Mouse (Mus musculus) midbrain, embryonic 14.5 days (tissue): ENCODE measurements at regions not wholly inside any gene's neighbourhood (a gene's known extent, or its start where the extent isn't known, plus 50 kb on each side); places are given as distances from the start of the nearest gene placed in this dataset.

ENCODE experiments used
- ATAC-seq: fragments of 200-750 bp; cut with Nextera tagmentation; 2 replicates; pipeline ENCODE4 v1.8.0; 2017; ENCODE audit warnings: moderate number of reproducible peaks, moderate library complexity; ENCODE audit not compliant: low FRiP score, low TSS enrichment
- DNase-seq: peaks from one replicate; pipeline ENCODE4 v3.0.0-alpha.2; 2015
- H3K27ac ChIP-seq: fragments of 300-500 bp; sonication (generic); replicated peaks from 2 replicates; pipeline ENCODE4 v1.5.1; 2014; ENCODE audit warnings: mild to moderate bottlenecking, low read depth, low read length, moderate library complexity
- H3K27me3 ChIP-seq: fragments of 300-500 bp; sonication (generic); 2 replicates; pipeline ENCODE4 v1.6.1; 2014; ENCODE audit warnings: low read length, control low read depth, mixed read lengths; ENCODE audit not compliant: control insufficient read depth, insufficient read depth
- H3K36me3 ChIP-seq: fragments of 300-500 bp; sonication (generic); 2 replicates; pipeline ENCODE4 v1.6.1; 2014; ENCODE audit warnings: low read length, control low read depth; ENCODE audit not compliant: control insufficient read depth, insufficient read depth
- H3K4me1 ChIP-seq: fragments of 300-500 bp; sonication (generic); 2 replicates; pipeline ENCODE4 v1.6.1; 2014; ENCODE audit warnings: mild to moderate bottlenecking, antibody characterized with exemption, low read length, control low read depth; ENCODE audit not compliant: control insufficient read depth, insufficient read depth
- H3K4me2 ChIP-seq: fragments of 300-500 bp; sonication (generic); 2 replicates; pipeline ENCODE4 v1.6.1; 2014; ENCODE audit warnings: mild to moderate bottlenecking, low read length, moderate library complexity
- H3K4me3 ChIP-seq: fragments of 300-500 bp; sonication (generic); replicated peaks from 2 replicates; pipeline ENCODE4 v1.5.1; 2014; ENCODE audit warnings: low read depth, low read length
- H3K9ac ChIP-seq: fragments of 300-500 bp; sonication (generic); replicated peaks from 2 replicates; pipeline ENCODE4 v1.6.1; 2014; ENCODE audit warnings: mild to moderate bottlenecking, low read length, moderate library complexity
- H3K9me3 ChIP-seq: fragments of 300-500 bp; sonication (generic); 2 replicates; pipeline ENCODE4 v1.6.1; 2016; ENCODE audit warnings: low read length, control low read depth, mixed read lengths; ENCODE audit not compliant: control insufficient read depth
- WGBS: fragments of 180-500 bp; shearing (Covaris S2); extraction: QIAGEN DNeasy Blood & Tissue Kit; methylation state at CpG from one replicate; pipeline ENCODE4 v1.1.7; 2014; 5-methylcytosine and 5-hydroxymethylcytosine counted together

DNA sequence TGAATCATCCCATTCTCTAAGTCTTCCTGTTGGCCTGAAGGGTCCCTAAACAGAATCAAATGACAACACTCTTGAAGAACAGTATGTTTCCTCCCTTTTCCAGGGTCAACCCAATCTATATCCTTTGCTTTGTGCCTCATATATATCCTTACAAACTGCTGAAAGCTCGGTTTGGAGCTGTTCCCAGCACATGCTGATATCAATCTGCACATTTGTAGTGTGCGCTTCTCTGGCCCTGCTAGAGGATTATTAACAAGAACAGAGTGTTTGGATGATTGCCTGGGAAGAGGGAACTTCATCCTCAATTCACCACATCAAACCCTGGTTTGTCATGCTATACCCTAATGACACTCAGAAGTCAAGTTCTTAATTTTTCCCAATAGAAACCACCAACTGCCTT lies 824.2 kb downstream of the Gsdmc2 start:
- no peak overlapping the region for H3K4me3 ChIP-seq
- no peak overlapping the region for H3K27ac ChIP-seq
- H3K4me2 ChIP-seq = no peak overlapping the region
- no peaks in the 10 kb centered on the region for H3K4me1 ChIP-seq
- DNase-seq = no peak
- H3K9me3 ChIP-seq = no peaks in the 10 kb centered on the region
- no peak for ATAC-seq
- H3K36me3 ChIP-seq = no peaks in the 10 kb centered on the region
- no peak overlapping the region for H3K9ac ChIP-seq
- whole genome bisulfite sequencing = 83% methylated on average over 2 of the region's 2 CpGs
- H3K27me3 ChIP-seq = no peaks in the 10 kb centered on the region

DNA sequence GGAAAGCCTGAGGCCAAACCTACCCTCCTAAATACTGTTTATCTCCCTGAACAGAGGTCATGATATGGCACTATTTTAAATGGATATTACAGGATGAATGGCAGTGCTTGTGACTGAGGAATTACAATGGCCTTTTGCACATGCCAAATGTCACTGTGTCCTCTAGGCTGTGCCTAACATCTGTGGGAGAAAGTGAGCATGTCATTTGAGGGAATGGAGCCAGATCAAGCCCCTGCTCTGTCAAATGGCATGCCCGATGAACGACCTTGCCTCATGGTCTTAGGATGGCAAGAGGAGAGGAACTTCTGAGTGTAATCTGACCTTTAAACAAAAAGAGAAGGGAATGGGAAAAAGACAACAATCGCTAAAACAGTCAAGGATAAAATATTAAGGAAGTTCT lies 827.0 kb downstream of the Gsdmc2 start:
- H3K27me3 ChIP-seq = no peaks in the 10 kb centered on the region
- ATAC-seq (no peak; the same call in 1 of the 2 replicates), DNase-seq (no peak)
- 80% methylated on average over 3 of the region's 3 CpGs for WGBS
- H3K4me2 ChIP-seq = no peak overlapping the region
- no peak overlapping the region for H3K9ac ChIP-seq
- no peaks in the 10 kb centered on the region for H3K4me1 ChIP-seq
- H3K9me3 ChIP-seq = no peaks in the 10 kb centered on the region
- no peaks in the 10 kb centered on the region for H3K36me3 ChIP-seq
- no peak overlapping the region for H3K27ac ChIP-seq
- no peak overlapping the region for H3K4me3 ChIP-seq

DNA sequence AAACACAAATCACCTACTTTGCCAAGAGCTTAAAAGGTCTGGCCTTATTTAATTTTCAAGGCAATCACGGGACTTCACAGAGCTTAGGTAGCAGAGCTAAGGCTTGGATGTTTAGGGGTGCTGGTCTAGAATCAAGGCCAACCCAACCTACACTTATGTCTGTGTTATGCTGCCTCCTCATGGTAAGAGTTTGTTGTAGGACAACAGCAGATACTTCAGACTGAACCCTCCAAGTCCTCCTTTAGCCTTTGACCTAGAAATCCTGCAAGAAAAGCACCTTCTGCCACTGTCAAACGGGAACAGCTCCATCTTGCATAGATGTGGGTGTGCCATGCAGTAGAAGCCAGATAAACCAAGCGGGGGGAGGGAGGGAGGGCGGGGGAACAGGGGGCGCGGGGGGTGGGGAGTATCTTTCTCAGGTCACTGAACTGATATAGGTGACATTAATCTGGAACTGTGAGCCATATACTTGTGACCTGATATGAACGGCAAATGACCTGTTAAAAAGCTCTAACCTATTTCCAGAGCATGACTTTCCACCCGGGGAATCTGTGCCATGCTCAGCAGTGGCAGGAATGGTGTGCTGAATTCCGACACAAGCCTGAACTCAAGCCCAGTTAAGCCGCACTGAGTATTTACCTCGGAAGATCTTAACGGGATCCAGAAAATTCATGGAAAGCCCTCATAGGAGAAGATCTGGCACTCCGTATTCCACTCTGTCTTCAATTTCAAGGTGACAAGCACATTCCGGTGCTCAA lies 838.3 kb downstream of the Gsdmc2 start:
- Histone ChIP-seq H3K9me3 (no peaks in the 10 kb centered on the region), H3K27ac (no peak overlapping the region), H3K4me3 (no peak overlapping the region), H3K9ac (no peak overlapping the region), H3K4me1 (no peaks in the 10 kb centered on the region), H3K4me2 (no peak overlapping the region), H3K36me3 (no peaks in the 10 kb centered on the region), H3K27me3 (no peaks in the 10 kb centered on the region)
- WGBS = 91% methylated on average over 14 of the region's 14 CpGs
- ATAC-seq (no peak), DNase-seq (peak; percentile 7)

DNA sequence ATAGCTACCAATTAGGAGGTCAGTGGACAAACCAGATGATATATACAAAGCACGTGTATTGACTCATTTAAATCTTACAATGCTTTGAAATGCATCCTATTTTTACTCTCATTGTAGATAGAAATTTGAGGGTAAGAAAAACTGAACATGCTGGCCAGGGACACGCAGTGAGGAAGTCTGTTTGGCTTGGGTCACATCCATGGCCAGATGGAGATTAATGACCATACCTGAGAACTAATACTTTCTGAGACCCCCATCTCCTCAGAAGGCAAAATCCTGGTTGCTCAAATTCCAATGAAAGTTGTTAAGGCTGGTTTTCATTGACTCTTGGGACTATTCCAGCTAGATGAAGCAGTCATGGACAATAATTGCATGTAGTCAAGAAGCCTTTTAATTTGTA lies 850.3 kb downstream of the Gsdmc2 start:
- WGBS = 85% methylated on average over 2 of the region's 2 CpGs
- Histone ChIP-seq H3K27ac (no peak overlapping the region), H3K9ac (no peak overlapping the region), H3K27me3 (no peaks in the 10 kb centered on the region), H3K4me3 (no peak overlapping the region), H3K4me1 (no peaks in the 10 kb centered on the region), H3K36me3 (no peaks in the 10 kb centered on the region), H3K4me2 (no peak overlapping the region), H3K9me3 (no peaks in the 10 kb centered on the region)
- no peak for ATAC-seq
- no peak for DNase-seq

DNA sequence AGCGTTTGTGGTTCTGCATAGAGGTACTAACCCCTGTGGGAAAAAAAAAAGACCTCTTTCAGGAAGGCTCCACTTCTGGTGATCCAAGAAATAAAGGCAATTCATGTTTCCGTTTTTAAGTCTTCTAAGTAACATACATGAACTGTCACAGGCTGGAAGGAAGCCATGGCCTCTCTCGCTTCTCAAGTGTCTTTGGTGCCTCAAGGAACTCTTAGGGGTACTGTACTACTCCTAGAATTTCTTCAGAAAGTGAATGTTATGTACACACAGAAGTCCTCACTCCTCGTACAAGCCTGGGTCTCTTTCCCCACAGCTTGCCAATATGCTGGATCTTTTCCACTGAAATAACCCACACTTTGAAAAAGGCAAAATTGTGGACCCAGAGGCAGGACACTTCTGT lies 858.1 kb downstream of the Gsdmc2 start:
- no peak overlapping the region for H3K4me2 ChIP-seq
- ATAC-seq = no peak
- 85% methylated on average over 4 of the region's 4 CpGs for WGBS
- H3K4me3 ChIP-seq = no peak overlapping the region
- H3K9ac ChIP-seq = no peak overlapping the region
- H3K4me1 ChIP-seq = no peaks in the 10 kb centered on the region
- H3K9me3 ChIP-seq = no peaks in the 10 kb centered on the region
- no peaks in the 10 kb centered on the region for H3K36me3 ChIP-seq
- H3K27me3 ChIP-seq = no peaks in the 10 kb centered on the region
- no peak for DNase-seq
- H3K27ac ChIP-seq = no peak overlapping the region

DNA sequence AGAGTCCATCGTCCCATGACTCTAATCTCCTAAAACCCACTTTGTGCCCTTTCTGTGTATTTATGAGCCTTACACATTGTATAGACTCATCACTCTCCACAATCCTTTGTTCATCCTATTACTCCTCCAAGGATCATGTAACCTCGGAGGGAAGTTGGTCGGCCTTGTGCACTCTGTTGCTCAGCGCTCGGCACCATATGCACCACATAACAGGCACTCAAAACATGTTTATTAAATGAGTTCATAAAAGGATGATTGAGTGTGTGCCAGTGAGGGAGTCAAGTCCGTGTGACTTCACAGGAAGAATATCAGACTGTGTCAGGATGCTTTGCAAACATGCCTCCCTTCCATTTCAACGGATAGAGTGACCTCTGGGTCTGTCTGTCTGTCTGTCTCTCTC lies 858.8 kb downstream of the Gsdmc2 start:
- no peak for DNase-seq
- no peak overlapping the region for H3K27ac ChIP-seq

DNA sequence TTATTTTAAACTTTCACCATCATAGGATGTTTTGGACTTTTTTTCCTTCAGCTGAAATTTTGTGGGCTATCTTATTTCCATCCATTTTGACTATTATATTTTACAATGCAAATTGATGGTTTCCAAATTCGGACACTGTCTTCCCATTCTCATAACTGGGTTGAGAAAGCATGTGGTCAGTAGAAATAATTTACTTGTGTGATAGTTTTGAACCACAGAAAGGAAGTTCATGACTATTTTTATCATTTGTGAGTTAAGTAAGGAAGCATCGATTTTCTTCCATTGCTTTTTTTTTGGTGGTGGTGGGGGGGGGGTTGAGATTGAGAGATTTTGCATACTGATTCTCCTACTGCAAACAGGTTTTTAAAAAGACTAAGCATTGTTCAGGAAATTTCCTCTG lies 874.4 kb downstream of the Gsdmc2 start:
- ATAC-seq (no peak), DNase-seq (no peak)
- Histone ChIP-seq H3K4me1 (no peaks in the 10 kb centered on the region), H3K9ac (no peak overlapping the region), H3K36me3 (no peaks in the 10 kb centered on the region), H3K27me3 (no peaks in the 10 kb centered on the region), H3K4me2 (no peak overlapping the region), H3K9me3 (no peaks in the 10 kb centered on the region), H3K27ac (no peak overlapping the region), H3K4me3 (no peak overlapping the region)
- 91% methylated on average over 2 of the region's 2 CpGs for WGBS

More for the DNA sequence above, 858.8 kb downstream of the Gsdmc2 start:
- no peak overlapping the region for H3K4me3 ChIP-seq
- H3K4me1 ChIP-seq = no peaks in the 10 kb centered on the region
- no peak for ATAC-seq
- H3K9me3 ChIP-seq = no peaks in the 10 kb centered on the region
- H3K36me3 ChIP-seq = no peaks in the 10 kb centered on the region
- no peak overlapping the region for H3K4me2 ChIP-seq
- 76% methylated on average over 7 of the region's 7 CpGs for WGBS
- H3K9ac ChIP-seq = no peak overlapping the region
- no peaks in the 10 kb centered on the region for H3K27me3 ChIP-seq

DNA sequence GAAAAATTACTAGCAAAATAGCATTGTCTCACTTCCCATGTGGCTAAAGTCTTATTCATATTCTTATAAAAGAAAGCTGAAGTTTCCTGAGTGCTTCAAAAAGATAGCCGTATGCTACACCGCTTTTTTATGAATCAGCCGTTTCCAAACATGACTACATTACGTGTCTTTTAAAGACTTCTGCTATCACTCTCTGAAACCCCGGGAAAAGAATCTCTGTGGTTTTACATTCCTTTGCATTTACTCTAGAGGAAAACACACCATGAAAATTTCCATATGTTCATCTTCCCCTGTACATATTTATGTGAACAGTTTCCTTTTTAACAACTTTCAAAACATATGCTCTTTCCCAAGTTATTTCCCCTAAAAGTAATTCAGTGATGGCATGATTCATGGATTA lies 882.3 kb downstream of the Gsdmc2 start:
- Histone ChIP-seq H3K4me2 (no peak overlapping the region), H3K9ac (no peak overlapping the region), H3K4me1 (no peaks in the 10 kb centered on the region), H3K4me3 (no peak overlapping the region), H3K9me3 (no peaks in the 10 kb centered on the region), H3K27me3 (no peaks in the 10 kb centered on the region), H3K36me3 (no peaks in the 10 kb centered on the region), H3K27ac (no peak overlapping the region)
- DNase-seq = no peak
- no peak for ATAC-seq
- WGBS = 93% methylated on average over 5 of the region's 5 CpGs

DNA sequence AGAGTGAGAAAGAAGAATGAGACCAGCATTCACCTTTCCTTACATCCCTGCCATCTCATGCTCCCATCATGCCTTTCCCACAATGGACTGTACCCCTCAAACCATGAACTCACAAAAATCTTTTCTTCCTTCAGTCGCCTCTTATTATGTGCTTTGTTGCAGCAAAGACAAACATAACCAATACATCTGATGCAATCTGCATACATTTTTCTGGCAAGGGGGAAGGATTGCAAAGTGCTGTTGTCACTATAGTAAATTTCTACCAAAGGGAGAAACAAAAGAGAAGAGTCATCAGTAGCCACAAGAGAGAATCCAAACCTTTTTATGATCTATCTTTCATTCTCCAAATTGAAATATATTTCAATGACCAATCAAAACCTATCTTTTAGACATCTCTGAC lies 884.4 kb downstream of the Gsdmc2 start:
- no peaks in the 10 kb centered on the region for H3K9me3 ChIP-seq
- ATAC-seq = no peak
- H3K4me2 ChIP-seq = no peak overlapping the region
- no peak overlapping the region for H3K27ac ChIP-seq
- H3K4me1 ChIP-seq = no peaks in the 10 kb centered on the region
- H3K9ac ChIP-seq = no peak overlapping the region
- no peaks in the 10 kb centered on the region for H3K36me3 ChIP-seq
- no peaks in the 10 kb centered on the region for H3K27me3 ChIP-seq
- DNase-seq = no peak
- 96% methylated on average over 1 of the region's 1 CpGs for WGBS
- H3K4me3 ChIP-seq = no peak overlapping the region
